Mouse (Mus musculus) brain, embryonic 14.5 days (tissue): ENCODE data around the gene Pla2g1b.

ENCODE experiments used
- CTCF ChIP-seq: fragments of 200-500 bp; IDR thresholded peaks from 2 replicates; pipeline ENCODE4 v1.5.1; 2012; ENCODE audit warnings: inconsistent platforms, mild to moderate bottlenecking, moderate library complexity, borderline replicate concordance; ENCODE audit not compliant: insufficient read depth, insufficient read length; ENCODE audit errors: extremely low read depth
- POLR2A ChIP-seq: fragments of 200-500 bp; IDR thresholded peaks from 2 replicates; pipeline ENCODE4 v1.6.1; 2012; ENCODE audit warnings: mild to moderate bottlenecking, inconsistent platforms, borderline replicate concordance; ENCODE audit not compliant: poor library complexity, insufficient read depth, insufficient read length, severe bottlenecking; ENCODE audit errors: extremely low read depth

DNA sequence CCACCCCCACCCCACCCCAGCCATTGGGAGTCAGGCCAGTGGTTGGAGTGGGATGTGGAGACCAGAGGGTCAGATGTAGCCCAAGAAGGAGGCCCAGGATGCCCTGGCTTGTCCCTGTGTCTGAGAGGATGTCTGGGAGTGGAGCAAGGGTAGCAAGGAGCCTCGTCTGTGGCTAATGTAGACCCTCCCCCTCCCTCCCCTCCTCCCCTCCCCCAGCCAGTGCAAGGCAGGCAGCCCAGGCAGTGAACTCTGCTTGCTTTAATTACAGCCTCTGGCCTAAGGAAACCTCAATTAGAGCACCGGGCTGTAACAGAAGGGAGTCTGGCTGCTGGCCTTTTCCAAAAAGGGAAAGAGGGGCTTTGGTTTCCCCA, 28.1 kb upstream of the Pla2g1b start:
- TF ChIP-seq POLR2A (no peak), CTCF (no peak)
